Mouse (Mus musculus): ENCODE measurements around the gene Barhl2. TPM values are rescaled to one million over a fixed set of nuclear protein-coding genes. Genes with fewer than 3 reads are reported as not detected.

The Barhl2 gene
- total RNA-seq, 4 experiments from 2014 or later = 0.55 to 1.2 (median 0.94) TPM

GRCm38 (mm10) chr5:106415734-106416133 is 42.2 kb downstream of the Barhl2 start:
- DNase-seq (ENCODE audit: low spot score in 2 of 2) = no peak

DNA sequence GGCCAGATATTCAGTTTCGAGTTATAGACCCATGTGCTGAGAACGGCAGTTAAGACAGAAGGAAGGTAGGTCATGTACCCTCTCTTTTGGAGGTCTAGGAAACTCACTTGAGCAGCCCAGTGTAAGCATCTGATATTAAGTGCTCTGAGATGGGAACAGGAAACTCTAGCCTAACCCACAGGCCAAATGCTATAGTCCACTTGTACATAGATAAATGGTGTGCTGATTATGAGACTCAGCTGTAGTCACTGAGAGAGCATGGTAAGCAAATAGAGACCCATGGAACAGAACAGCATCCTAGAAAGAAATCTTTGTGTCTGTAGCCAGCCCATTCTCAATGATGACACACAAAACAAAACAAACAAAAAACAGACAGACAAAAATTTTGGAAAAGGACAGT is 55.2 kb downstream of the Barhl2 start:
- DNase-seq (ENCODE audit: low spot score in 2 of 2) = no peak

Other genes starting within 250 kb of the Barhl2 start
- not detected for gene Gm17304, start 150.9 kb upstream of the Barhl2 start, total RNA-seq (2022)
- gene Zfp644, start 239.1 kb upstream of the Barhl2 start, total RNA-seq (2022) = 100 to 1,000 TPM; 122 to 145 (median 134) TPM

Data from left cerebral cortex, adult 8-10 months (tissue).